Mouse (Mus musculus) intestine, embryonic 16.5 days (tissue): ENCODE measurements around the gene Nmu. TPM values are rescaled to one million over a fixed set of nuclear protein-coding genes. Genes with fewer than 3 reads are reported as not detected.
A peak's percentile ranks its signal among the peaks of the same experiment; 100 is the strongest.

ENCODE experiments used
- ATAC-seq: fragments of 200-750 bp; cut with Nextera tagmentation; 2 replicates; pipeline ENCODE4 v1.8.0; 2017; ENCODE audit warnings: moderate TSS enrichment, moderate library complexity
- H3K27ac ChIP-seq: fragments of 300-500 bp; sonication (generic); 2 replicates; pipeline ENCODE4 v1.5.1; 2014; ENCODE audit warnings: mild to moderate bottlenecking, low read length
- H3K27me3 ChIP-seq: fragments of 300-500 bp; sonication (generic); replicated peaks from 2 replicates; pipeline ENCODE4 v1.6.1; 2014; ENCODE audit warnings: low read length, control low read depth, mixed read lengths; ENCODE audit not compliant: control insufficient read depth, insufficient read depth
- H3K36me3 ChIP-seq: fragments of 300-500 bp; sonication (generic); 2 replicates; pipeline ENCODE4 v1.6.1; 2014; ENCODE audit warnings: low read length, control low read depth; ENCODE audit not compliant: control insufficient read depth, insufficient read depth
- H3K4me1 ChIP-seq: fragments of 300-500 bp; sonication (generic); 2 replicates; pipeline ENCODE4 v1.6.1; 2014; ENCODE audit warnings: low read length, control low read depth, mixed read lengths; ENCODE audit not compliant: control insufficient read depth, insufficient read depth
- H3K4me2 ChIP-seq: fragments of 300-500 bp; sonication (generic); 2 replicates; pipeline ENCODE4 v1.6.1; 2014; ENCODE audit warnings: low read depth, low read length, control low read depth
- H3K4me3 ChIP-seq: fragments of 300-500 bp; sonication (generic); 2 replicates; pipeline ENCODE4 v1.5.1; 2014; ENCODE audit warnings: mild to moderate bottlenecking, low read length
- H3K9ac ChIP-seq: fragments of 300-500 bp; sonication (generic); 2 replicates; pipeline ENCODE4 v1.6.1; 2014; ENCODE audit warnings: low read depth, low read length
- H3K9me3 ChIP-seq: fragments of 300-500 bp; sonication (generic); 2 replicates; pipeline ENCODE4 v1.6.1; 2016; ENCODE audit warnings: low read length, control low read depth; ENCODE audit not compliant: control insufficient read depth
- WGBS: fragments of 180-500 bp; shearing (Covaris S2); extraction: QIAGEN DNeasy Blood & Tissue Kit; methylation state at CpG from one replicate; pipeline ENCODE4 v1.1.7; 2014; 5-methylcytosine and 5-hydroxymethylcytosine counted together
- polyA plus RNA-seq: library from polyadenylated mRNA; unstranded; fragments of >200 nt; fragmentation: Nextera tagmentation; extraction: Ambion mirVana; gene quantifications from 2 replicates; pipeline ENCODE4 v1.2.1, GENCODE M21; 2015

Nmu gene
- polyA plus RNA-seq, 1 experiment from 2014 or later, result 0.27 TPM

DNA sequence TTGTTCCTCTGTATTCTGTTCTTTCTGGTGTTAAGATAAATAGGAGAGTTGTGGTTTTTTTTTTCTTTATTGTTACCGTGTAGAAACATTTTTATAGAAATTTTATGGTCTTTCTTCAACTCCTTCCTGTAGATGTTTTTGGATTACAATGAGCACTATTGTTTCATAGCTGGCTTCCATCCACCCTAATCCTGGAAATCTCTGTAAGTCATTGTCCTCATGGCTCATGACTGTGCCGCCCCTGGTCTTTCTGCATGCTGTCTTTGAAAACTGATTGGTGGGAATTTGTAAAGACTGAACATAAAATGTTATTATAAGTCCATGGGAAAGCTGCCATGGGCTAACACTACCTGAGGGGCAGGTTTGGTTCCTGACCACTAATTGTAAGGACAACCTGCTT lies 36.3 kb downstream of the Nmu start:
- Histone ChIP-seq H3K27me3 (no peaks in the 10 kb centered on the region), H3K9me3 (no peaks in the 10 kb centered on the region), H3K4me3 (no peak overlapping the region), H3K9ac (no peak overlapping the region), H3K27ac (no peak overlapping the region), H3K4me1 (no peaks in the 10 kb centered on the region), H3K4me2 (no peak overlapping the region), H3K36me3 (no peaks in the 10 kb centered on the region)
- WGBS, result 61% methylated on average over 2 of the region's 2 CpGs
- no peak for ATAC-seq

GRCm38 (mm10) chr5:76325113-76325512 lies 38.5 kb downstream of the Nmu start:
- no peak overlapping the region for H3K9ac ChIP-seq
- H3K36me3 ChIP-seq, result no peaks in the 10 kb centered on the region
- ATAC-seq, result no peak
- no peak overlapping the region for H3K4me2 ChIP-seq
- no peaks in the 10 kb centered on the region for H3K9me3 ChIP-seq
- no peaks in the 10 kb centered on the region for H3K4me1 ChIP-seq
- no peaks in the 10 kb centered on the region for H3K27me3 ChIP-seq
- no peak overlapping the region for H3K27ac ChIP-seq
- WGBS, result 84% methylated on average over 4 of the region's 4 CpGs
- no peak overlapping the region for H3K4me3 ChIP-seq

- Histone ChIP-seq H3K27me3 (no peaks in the 10 kb centered on the region), H3K9me3 (no peaks in the 10 kb centered on the region), H3K36me3 (no peaks in the 10 kb centered on the region), H3K27ac (no peak overlapping the region), H3K9ac (no peak overlapping the region), H3K4me3 (no peak overlapping the region), H3K4me1 (no peaks in the 10 kb centered on the region), H3K4me2 (no peak overlapping the region)
- WGBS, result 51% methylated on average over 11 of the region's 11 CpGs
- no peak for ATAC-seq
Measured at GRCm38 (mm10) chr5:76321249-76322196, 42.1 kb downstream of the Nmu start.

DNA sequence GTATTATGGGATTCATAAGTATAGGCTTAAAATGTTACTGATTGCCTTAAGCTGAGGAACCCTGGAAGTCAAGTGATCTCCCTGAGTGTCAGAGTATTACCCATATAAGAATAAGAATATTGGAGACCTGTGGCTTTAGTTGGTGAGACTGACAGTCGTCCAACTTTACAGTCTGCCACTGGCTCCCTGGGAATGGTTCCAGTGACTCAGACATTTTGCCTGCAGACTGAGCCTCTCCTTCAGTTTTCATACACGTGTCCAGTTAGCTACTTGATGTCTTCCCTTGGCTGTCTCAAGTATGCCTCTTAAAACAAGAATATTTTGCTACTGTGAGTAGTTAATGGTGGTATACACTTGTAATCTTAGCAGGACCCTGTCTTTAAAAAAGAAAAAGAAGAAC lies 55.4 kb downstream of the Nmu start:
- Histone ChIP-seq H3K4me1 (peaks cover 8% of the 10 kb centered on the region), H3K9ac (no peak overlapping the region), H3K27me3 (no peaks in the 10 kb centered on the region), H3K4me2 (no peak overlapping the region), H3K36me3 (no peaks in the 10 kb centered on the region), H3K9me3 (no peaks in the 10 kb centered on the region), H3K27ac (no peak overlapping the region), H3K4me3 (no peak overlapping the region)
- 74% methylated on average over 2 of the region's 2 CpGs for WGBS
- ATAC-seq, result no peak

GRCm38 (mm10) chr5:76306261-76306660 lies 57.3 kb downstream of the Nmu start:
- Histone ChIP-seq H3K4me2 (peak overlapping the region; percentile 57; the same call in 1 of the 2 replicates), H3K9me3 (no peaks in the 10 kb centered on the region), H3K4me1 (peaks cover 10% of the 10 kb centered on the region), H3K27ac (peak overlapping the region; percentile 99), H3K27me3 (no peaks in the 10 kb centered on the region), H3K4me3 (no peak overlapping the region; the same call in 1 of the 2 replicates), H3K9ac (no peak overlapping the region), H3K36me3 (no peaks in the 10 kb centered on the region)
- 53% methylated on average over 3 of the region's 3 CpGs for WGBS
- ATAC-seq, result peak; percentile 43

- no peaks in the 10 kb centered on the region for H3K36me3 ChIP-seq
- no peaks in the 10 kb centered on the region for H3K27me3 ChIP-seq
- H3K4me1 ChIP-seq, result peaks cover 15% of the 10 kb centered on the region
- 3% methylated on average over 8 of the region's 8 CpGs for WGBS
- peak overlapping the region; percentile 92 for H3K4me3 ChIP-seq
- peak; percentile 24 for ATAC-seq
- H3K9me3 ChIP-seq, result no peaks in the 10 kb centered on the region
- peak overlapping the region; percentile 55 for H3K9ac ChIP-seq
- peak overlapping the region; percentile 57 for H3K4me2 ChIP-seq
- H3K27ac ChIP-seq, result peak overlapping the region; percentile 99
Measured at GRCm38 (mm10) chr5:76305616-76306015, 58.0 kb downstream of the Nmu start.

GRCm38 (mm10) chr5:76304452-76305341 lies 58.9 kb downstream of the Nmu start, which contains the start of gene Clock:
TSS of gene Clock (minus strand) at chr5:76304792.
- ATAC-seq, result peak; percentile 82
- under 1% methylated on average over 88 of the region's 104 CpGs for WGBS
- H3K27me3 ChIP-seq, result no peaks in the 10 kb centered on the region
- H3K36me3 ChIP-seq, result no peaks in the 10 kb centered on the region
- peak within 1 kb of the TSS; percentile 99 for H3K27ac ChIP-seq
- no peaks in the 10 kb centered on the region for H3K9me3 ChIP-seq
- H3K4me3 ChIP-seq, result peak within 1 kb of the TSS; percentile 92
- peak within 1 kb of the TSS; percentile 69 for H3K4me2 ChIP-seq
- H3K9ac ChIP-seq, result peak within 1 kb of the TSS; percentile 99
- H3K4me1 ChIP-seq, result peaks cover 15% of the 10 kb centered on the region

DNA sequence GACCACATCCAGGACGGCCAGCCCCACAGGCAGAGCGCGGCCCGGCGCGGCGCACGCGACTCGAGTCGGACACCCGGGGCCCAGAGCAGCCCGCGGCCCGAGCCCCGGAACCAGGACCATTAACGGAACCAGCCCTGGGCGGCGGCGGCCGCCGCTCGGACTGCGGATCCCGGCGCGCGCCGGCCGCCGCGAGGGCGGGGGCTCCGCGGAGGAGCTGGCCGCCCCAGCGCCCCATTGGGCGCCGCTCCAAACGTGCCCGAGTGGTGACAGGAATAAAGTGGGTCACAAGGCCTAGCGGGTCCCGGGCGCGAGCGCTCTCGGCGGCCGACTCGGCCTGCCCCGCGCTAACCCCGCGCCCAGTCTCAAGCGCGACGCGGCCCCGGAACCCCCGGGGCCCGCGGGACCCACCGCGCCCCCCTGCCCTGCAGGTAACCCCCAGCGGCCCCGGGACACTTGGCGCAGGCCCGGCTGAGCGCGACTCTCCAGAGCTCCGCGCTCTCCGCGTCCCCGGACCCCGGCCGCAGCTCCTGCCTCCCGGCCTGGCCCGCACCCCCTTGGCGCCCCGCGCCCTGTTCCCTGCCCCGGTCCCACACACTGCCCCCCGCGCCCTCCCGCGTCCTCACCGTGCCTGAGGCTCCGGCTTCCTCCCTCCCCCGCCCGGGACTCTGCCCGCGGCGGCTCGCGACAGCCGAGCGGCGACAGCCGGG lies 59.7 kb downstream of the Nmu start:
- Histone ChIP-seq H3K9me3 (no peaks in the 10 kb centered on the region), H3K27me3 (no peaks in the 10 kb centered on the region), H3K27ac (peak overlapping the region; percentile 99), H3K4me3 (peak overlapping the region; percentile 92), H3K4me1 (peaks cover 11% of the 10 kb centered on the region), H3K9ac (peak overlapping the region; percentile 99), H3K36me3 (no peaks in the 10 kb centered on the region), H3K4me2 (peak overlapping the region; percentile 69)
- peak; percentile 66 for ATAC-seq
- WGBS, result under 1% methylated on average over 86 of the region's 100 CpGs

DNA sequence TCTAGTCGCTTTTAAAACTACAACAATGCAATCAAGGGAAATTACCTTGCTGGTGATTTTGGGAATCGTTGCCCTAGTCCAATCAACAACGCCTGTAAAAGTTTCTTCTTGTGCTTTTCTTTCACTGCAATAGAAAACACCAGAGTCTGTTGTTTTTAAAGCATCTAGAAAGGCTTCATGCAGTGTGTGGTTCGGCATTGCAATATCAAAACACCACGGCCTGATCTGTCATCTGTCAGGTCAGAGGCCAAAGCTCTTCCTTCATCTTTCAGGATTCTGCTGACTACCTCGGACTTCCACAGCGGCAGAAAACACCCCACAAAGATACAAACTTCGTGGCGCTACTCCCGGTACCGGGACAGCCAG lies 60.2 kb downstream of the Nmu start:
- Histone ChIP-seq H3K4me2 (peak overlapping the region; percentile 69), H3K9me3 (no peaks in the 10 kb centered on the region), H3K4me3 (peak overlapping the region; percentile 92), H3K36me3 (no peaks in the 10 kb centered on the region), H3K4me1 (peaks cover 11% of the 10 kb centered on the region), H3K27ac (peak overlapping the region; percentile 99), H3K27me3 (no peaks in the 10 kb centered on the region), H3K9ac (peak overlapping the region; percentile 99)
- 4% methylated on average over 11 of the region's 11 CpGs for WGBS
- ATAC-seq, result no peak
